Mouse (Mus musculus): Measurements from ENCODE around the gene Tmem219.

DNA sequence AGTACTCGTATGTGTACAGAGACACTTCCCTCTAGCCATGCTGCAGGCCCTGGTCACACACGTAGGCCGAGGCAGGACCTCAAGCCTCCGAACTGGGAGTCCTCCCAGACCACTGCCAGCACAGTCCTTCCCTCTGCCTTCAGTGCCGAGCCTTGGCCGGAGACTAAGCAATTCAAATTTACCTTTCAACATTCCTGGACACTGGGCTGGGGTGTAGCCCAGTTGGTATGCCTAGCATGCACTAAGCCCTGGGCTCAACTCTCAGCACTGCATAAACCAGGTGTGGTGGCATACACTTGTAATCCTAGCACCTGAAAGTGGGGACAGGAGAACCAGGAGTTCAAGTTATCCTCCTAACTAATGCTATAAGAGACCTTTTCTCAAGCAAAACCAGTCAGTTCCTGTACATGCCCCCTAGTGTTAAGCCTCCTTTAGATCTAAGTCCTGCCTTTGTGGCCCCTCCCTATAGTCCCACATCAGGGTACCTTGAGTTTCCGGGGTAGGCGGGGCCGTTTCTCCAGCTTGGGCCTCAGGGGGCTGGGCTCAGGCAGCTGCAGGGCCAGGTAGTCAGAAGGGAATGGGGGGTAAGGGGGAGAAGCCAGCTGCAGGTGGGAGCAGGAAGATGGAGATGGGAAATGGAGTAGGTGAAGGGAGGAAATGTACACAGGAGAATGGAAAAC lies 65.8 kb downstream of the Tmem219 start:
- TF ChIP-seq POLR2A (IDR thresholded peaks at IDR 0.05; ENCODE audit: control insufficient read depth, extremely low read depth, insufficient read depth, low read length, poor library complexity), result no peak
- no peak for TF ChIP-seq CTCF (IDR thresholded peaks at IDR 0.05; ENCODE audit: borderline replicate concordance, control insufficient read depth, extremely low read depth, insufficient read depth, low read length, poor library complexity)
